In the genomic region with DNA sequence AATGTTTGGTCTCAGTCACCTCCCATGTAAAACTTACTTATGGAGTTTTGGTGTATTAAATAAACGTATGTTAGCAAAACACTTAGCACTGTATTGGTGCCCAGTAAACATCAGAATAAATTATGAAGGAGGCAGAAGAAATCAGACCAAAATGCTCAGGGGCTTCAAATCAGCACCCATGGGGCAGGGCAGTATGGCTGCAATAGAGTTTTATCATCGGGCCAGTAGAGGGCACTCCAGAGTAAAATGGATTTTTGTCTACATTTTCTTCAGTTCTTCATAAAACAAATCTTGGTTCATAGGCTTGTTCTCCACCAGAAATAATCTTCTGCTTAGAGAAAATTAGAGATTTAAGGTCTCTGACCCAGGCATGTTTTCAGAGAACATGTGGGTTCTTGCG, we compare ENCODE assay signal across 10 mouse cellular contexts.
DNase-seq lines count a peak whose midpoint lies in the region; ATAC-seq lines count a peak whose summit lies in the region.
"Had no signal": no experiment of that assay in that cellular context is flagged by ENCODE, and none has a peak within 500 bp of the region (broad histone marks: within the 10 kb centered on the region; RNA-seq: fewer than 3 reads in every experiment).

No protein-coding gene starts in this region.

- no peaks in the 10 kb centered on the region for H3K9me3 ChIP-seq in hindbrain, embryonic 14.5 days (ENCODE audit: control insufficient read depth, low read length)
- no peaks in the 10 kb centered on the region for H3K9me3 ChIP-seq in hindbrain, embryonic 16.5 days (ENCODE audit: control insufficient read depth, low read length)
- H3K9me3 ChIP-seq: embryonic facial prominence, embryonic 12.5 days; liver, embryonic 15.5 days had no signal

- H3K9ac ChIP-seq in hindbrain, embryonic 14.5 days, result no peak overlapping the region
- no peak overlapping the region for H3K9ac ChIP-seq in hindbrain, embryonic 16.5 days (ENCODE audit: low read depth, low read length)
- H3K9ac ChIP-seq: embryonic facial prominence, embryonic 12.5 days; liver, embryonic 15.5 days had no signal

- ATAC-seq in CD4-positive, CD25-positive, alpha-beta regulatory T cell, adult 4 months, result no peak
- ATAC-seq in hindbrain, embryonic 14.5 days (ENCODE audit: low FRiP score), result no peak
- no peak for ATAC-seq in hindbrain, embryonic 16.5 days
- ATAC-seq in erythroblast, adult 5-6 weeks (replicated peaks; ENCODE audit: low FRiP score, poor library complexity, severe bottlenecking), result no peak

- no peaks in the 10 kb centered on the region for H3K36me3 ChIP-seq in hindbrain, embryonic 14.5 days (replicated peaks; ENCODE audit: control insufficient read depth, insufficient read depth)
- H3K36me3 ChIP-seq in hindbrain, embryonic 16.5 days (ENCODE audit: control insufficient read depth, insufficient read depth, low read length), result no peaks in the 10 kb centered on the region
- H3K36me3 ChIP-seq in splenic B cell, adult 2 months (ENCODE audit: control insufficient read depth, insufficient read depth, low read length, poor library complexity, severe bottlenecking), result no peaks in the 10 kb centered on the region
- H3K36me3 ChIP-seq: embryonic facial prominence, embryonic 12.5 days; liver, embryonic 15.5 days had no signal

- no peaks in the 10 kb centered on the region for H3K4me1 ChIP-seq in hindbrain, embryonic 14.5 days (replicated peaks; ENCODE audit: control insufficient read depth, insufficient read depth, low read length)
- H3K4me1 ChIP-seq in hindbrain, embryonic 16.5 days (ENCODE audit: control insufficient read depth, insufficient read depth, low read depth, low read length), result no peaks in the 10 kb centered on the region
- H3K4me1 ChIP-seq: embryonic facial prominence, embryonic 12.5 days; liver, embryonic 15.5 days had no signal

- no peak overlapping the region for H3K4me2 ChIP-seq in hindbrain, embryonic 14.5 days (replicated peaks)
- no peak overlapping the region for H3K4me2 ChIP-seq in hindbrain, embryonic 16.5 days (ENCODE audit: low read length)
- H3K4me2 ChIP-seq: embryonic facial prominence, embryonic 12.5 days; liver, embryonic 15.5 days had no signal

- H3K27ac ChIP-seq in hindbrain, embryonic 14.5 days, result no peak overlapping the region
- H3K27ac ChIP-seq in hindbrain, embryonic 16.5 days (ENCODE audit: low read depth, low read length), result no peak overlapping the region
- H3K27ac ChIP-seq: embryonic facial prominence, embryonic 12.5 days; liver, embryonic 15.5 days had no signal

- no peak overlapping the region for H3K4me3 ChIP-seq in hindbrain, embryonic 14.5 days (replicated peaks; ENCODE audit: low read length)
- H3K4me3 ChIP-seq in hindbrain, embryonic 16.5 days (ENCODE audit: low read length), result no peak overlapping the region
- H3K4me3 ChIP-seq: embryonic facial prominence, embryonic 12.5 days; liver, embryonic 15.5 days had no signal

- no peaks in the 10 kb centered on the region for H3K27me3 ChIP-seq in hindbrain, embryonic 14.5 days (ENCODE audit: control insufficient read depth, insufficient read depth, low read length)
- H3K27me3 ChIP-seq in hindbrain, embryonic 16.5 days (replicated peaks; ENCODE audit: control insufficient read depth, insufficient read depth, low read length), result no peaks in the 10 kb centered on the region
- H3K27me3 ChIP-seq in splenic B cell, adult 2 months (ENCODE audit: control insufficient read depth, insufficient read depth, low read length, poor library complexity, severe bottlenecking), result peaks cover 2% of the 10 kb centered on the region; the same call in 1 of the 2 replicates

- DNase-seq in CD4-positive, CD25-positive, alpha-beta regulatory T cell, adult 2 months (ENCODE audit: low read depth, low spot score), result peak; percentile 45
- peak; percentile 70 for DNase-seq in hindbrain, embryonic 14.5 days (ENCODE audit: low spot score)
- DNase-seq in thymus, postnatal 0 days (ENCODE audit: low spot score), result peak; percentile 9
- no peak for DNase-seq in thymus, postnatal 10 days (ENCODE audit: low spot score in 2 of 2)
- DNase-seq in splenic B cell, adult 2 months (ENCODE audit: low read depth, low spot score), result peak; percentile 36

- 28% methylated on average over 3 of the region's 3 CpGs for WGBS in hindbrain, embryonic 14.5 days
- 26% methylated on average over 3 of the region's 3 CpGs for WGBS in hindbrain, embryonic 16.5 days

Comparison
In these comparisons a context has a peak if more than half of its experiments do, and no peak if none do; other contexts are left out.
1. DNase-seq: peak in CD4-positive, CD25-positive, alpha-beta regulatory T cell, adult 2 months (single experiment), hindbrain, embryonic 14.5 days (single experiment), thymus, postnatal 0 days (single experiment) and splenic B cell, adult 2 months (single experiment); none in thymus, postnatal 10 days (0 of 2).